Mouse (Mus musculus): ENCODE data around the gene Gfi1b. TPM values are rescaled to one million over a fixed set of nuclear protein-coding genes. Genes with fewer than 3 reads are reported as not detected.

Gfi1b gene
- polyA plus RNA-seq, 1 experiment from 2014 or later = 0.84 TPM

DNA sequence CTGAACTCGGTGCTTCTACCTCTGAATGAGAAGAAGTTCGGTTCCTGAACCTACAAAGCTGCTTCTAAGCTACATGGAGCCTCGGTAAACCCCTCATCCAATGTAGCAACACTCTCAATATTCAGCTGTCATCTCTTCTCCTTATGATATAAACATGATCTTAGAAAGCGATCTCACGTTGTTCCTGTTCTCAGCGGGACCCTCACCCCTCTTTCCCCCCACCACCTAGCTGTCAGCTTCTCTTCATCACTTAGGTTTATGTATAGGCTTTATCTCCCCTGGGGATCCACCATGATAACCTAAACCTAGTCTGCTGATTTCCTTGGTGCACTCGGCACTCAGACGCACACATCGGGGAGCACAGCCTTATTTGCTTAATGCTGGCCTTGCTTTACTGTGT, 38.1 kb downstream of the Gfi1b start, which contains the start of gene Gtf3c5:
TSS of gene Gtf3c5 (minus strand) at position 101 of the 400 bp plus-strand sequence.
- H3K9ac ChIP-seq (ENCODE audit: low read length) = peak within 1 kb of the TSS; percentile 86
- WGBS = 69% methylated on average over 9 of the region's 9 CpGs
- no peaks in the 10 kb centered on the region for H3K27me3 ChIP-seq (ENCODE audit: control insufficient read depth, insufficient read depth, low read length)
- H3K27ac ChIP-seq (ENCODE audit: low read length) = peak within 1 kb of the TSS; percentile 92
- peak within 1 kb of the TSS; percentile 81 for H3K4me2 ChIP-seq (ENCODE audit: low read depth, low read length)
- no peaks in the 10 kb centered on the region for H3K9me3 ChIP-seq (replicated peaks; ENCODE audit: control insufficient read depth, low read length)
- no peak for ATAC-seq (replicated peaks; ENCODE audit: extremely low read depth, insufficient read depth, low FRiP score)
- H3K4me3 ChIP-seq (ENCODE audit: low read length) = peak within 1 kb of the TSS; percentile 87
- peaks cover 5% of the 10 kb centered on the region for H3K36me3 ChIP-seq (ENCODE audit: control insufficient read depth, insufficient read depth)
- peaks cover 7% of the 10 kb centered on the region for H3K4me1 ChIP-seq (ENCODE audit: control insufficient read depth, insufficient read depth, low read length)

DNA sequence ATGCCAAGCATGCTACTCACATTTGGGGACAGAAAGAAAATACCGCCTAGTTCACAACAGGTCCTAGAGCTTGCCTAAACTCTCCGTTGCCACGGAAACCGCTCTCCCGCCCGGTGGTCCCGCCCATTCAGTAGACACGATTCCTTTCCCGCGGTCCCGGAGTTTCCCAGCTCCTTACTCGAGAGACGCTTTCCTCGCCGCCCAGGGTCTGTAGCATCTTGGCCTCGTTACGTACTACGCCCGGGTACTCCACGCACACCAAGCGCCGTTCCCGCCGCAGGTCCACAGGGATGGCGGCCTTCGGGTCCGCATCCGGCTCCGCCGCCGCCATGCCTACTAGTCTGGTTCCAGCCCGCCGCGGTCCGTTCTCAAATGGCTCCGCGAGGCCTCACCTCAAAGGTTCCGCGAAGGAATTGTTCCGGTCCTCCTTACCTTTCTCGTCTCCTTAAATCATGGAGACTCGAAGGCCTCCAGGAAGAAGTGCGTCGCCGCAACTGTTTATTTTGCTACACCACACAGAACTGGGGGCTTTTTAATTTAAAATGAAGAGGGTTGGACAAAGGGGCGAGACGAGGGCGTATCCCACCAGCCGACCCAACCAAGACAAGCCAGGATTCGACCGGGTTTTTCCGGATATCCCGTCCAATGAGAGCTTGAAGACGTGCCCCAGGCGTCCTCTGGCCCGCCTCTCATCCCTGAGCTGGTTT, 39.0 kb downstream of the Gfi1b start:
- under 1% methylated on average over 56 of the region's 56 CpGs for WGBS
- Histone ChIP-seq H3K4me2 (ENCODE audit: low read depth, low read length) (peak overlapping the region; percentile 81), H3K27me3 (ENCODE audit: control insufficient read depth, insufficient read depth, low read length) (no peaks in the 10 kb centered on the region), H3K4me1 (ENCODE audit: control insufficient read depth, insufficient read depth, low read length) (peaks cover 7% of the 10 kb centered on the region), H3K4me3 (ENCODE audit: low read length) (peak overlapping the region; percentile 87), H3K9ac (ENCODE audit: low read length) (peak overlapping the region; percentile 86), H3K9me3 (replicated peaks; ENCODE audit: control insufficient read depth, low read length) (no peaks in the 10 kb centered on the region), H3K27ac (ENCODE audit: low read length) (peak overlapping the region; percentile 92), H3K36me3 (ENCODE audit: control insufficient read depth, insufficient read depth) (peaks cover 5% of the 10 kb centered on the region)
- peak; percentile 94 for ATAC-seq (replicated peaks; ENCODE audit: extremely low read depth, insufficient read depth, low FRiP score)

DNA sequence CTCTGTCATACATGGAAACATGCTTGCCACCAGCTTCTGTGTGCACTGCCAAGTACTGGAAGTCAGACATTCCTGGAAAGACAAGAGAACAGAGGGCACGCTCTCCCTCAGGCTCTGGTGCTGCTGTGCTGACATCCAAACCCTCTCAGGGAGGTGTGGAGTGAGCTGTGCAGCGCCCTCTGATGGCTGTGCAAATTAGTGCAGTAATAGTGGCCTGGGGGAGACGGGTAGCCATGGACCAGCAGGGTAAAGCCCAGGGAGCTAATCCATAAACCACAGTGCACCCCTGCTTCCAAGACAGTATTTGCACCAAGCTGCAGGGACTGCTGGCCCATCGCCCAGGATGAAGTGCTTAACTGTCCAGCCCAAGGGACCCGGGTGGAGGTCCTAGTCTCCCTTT, 43.8 kb downstream of the Gfi1b start:
- H3K4me2 ChIP-seq (ENCODE audit: low read depth, low read length) = no peak overlapping the region
- peaks cover 4% of the 10 kb centered on the region for H3K4me1 ChIP-seq (ENCODE audit: control insufficient read depth, insufficient read depth, low read length)
- WGBS = 58% methylated on average over 5 of the region's 5 CpGs
- H3K27me3 ChIP-seq (ENCODE audit: control insufficient read depth, insufficient read depth, low read length) = no peaks in the 10 kb centered on the region
- no peak overlapping the region for H3K27ac ChIP-seq (ENCODE audit: low read length)
- H3K36me3 ChIP-seq (ENCODE audit: control insufficient read depth, insufficient read depth) = peaks cover 37% of the 10 kb centered on the region
- H3K9ac ChIP-seq (ENCODE audit: low read length) = no peak overlapping the region
- ATAC-seq (replicated peaks; ENCODE audit: extremely low read depth, insufficient read depth, low FRiP score) = no peak
- no peaks in the 10 kb centered on the region for H3K9me3 ChIP-seq (replicated peaks; ENCODE audit: control insufficient read depth, low read length)
- no peak overlapping the region for H3K4me3 ChIP-seq (ENCODE audit: low read length)

DNA sequence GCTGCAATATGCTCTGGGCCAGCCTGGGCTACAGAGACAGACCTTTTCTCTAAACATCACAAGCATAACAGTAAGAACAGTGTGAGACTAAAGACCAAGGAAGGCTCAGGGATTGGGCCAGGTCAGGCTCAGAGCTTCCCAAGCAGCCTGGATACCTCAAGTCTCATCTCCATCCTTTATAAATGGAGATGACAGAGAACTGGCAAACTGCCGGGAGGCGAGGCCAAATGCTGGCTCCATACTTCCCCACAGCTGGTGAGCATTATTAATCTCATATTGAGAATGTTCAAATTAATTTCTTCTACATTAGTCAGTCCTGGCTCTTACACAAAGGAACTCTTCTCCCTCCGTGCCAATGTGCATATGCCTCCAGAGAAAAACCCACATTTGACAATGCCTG, 45.0 kb downstream of the Gfi1b start:
- H3K27me3 ChIP-seq (ENCODE audit: control insufficient read depth, insufficient read depth, low read length) = no peaks in the 10 kb centered on the region
- H3K36me3 ChIP-seq (ENCODE audit: control insufficient read depth, insufficient read depth) = peaks cover 49% of the 10 kb centered on the region
- WGBS = 77% methylated on average over 3 of the region's 3 CpGs
- H3K9me3 ChIP-seq (replicated peaks; ENCODE audit: control insufficient read depth, low read length) = no peaks in the 10 kb centered on the region
- no peak for ATAC-seq (replicated peaks; ENCODE audit: extremely low read depth, insufficient read depth, low FRiP score)
- H3K27ac ChIP-seq (ENCODE audit: low read length) = no peak overlapping the region
- H3K9ac ChIP-seq (ENCODE audit: low read length) = no peak overlapping the region
- H3K4me3 ChIP-seq (ENCODE audit: low read length) = no peak overlapping the region
- H3K4me1 ChIP-seq (ENCODE audit: control insufficient read depth, insufficient read depth, low read length) = peaks cover 2% of the 10 kb centered on the region
- H3K4me2 ChIP-seq (ENCODE audit: low read depth, low read length) = no peak overlapping the region

DNA sequence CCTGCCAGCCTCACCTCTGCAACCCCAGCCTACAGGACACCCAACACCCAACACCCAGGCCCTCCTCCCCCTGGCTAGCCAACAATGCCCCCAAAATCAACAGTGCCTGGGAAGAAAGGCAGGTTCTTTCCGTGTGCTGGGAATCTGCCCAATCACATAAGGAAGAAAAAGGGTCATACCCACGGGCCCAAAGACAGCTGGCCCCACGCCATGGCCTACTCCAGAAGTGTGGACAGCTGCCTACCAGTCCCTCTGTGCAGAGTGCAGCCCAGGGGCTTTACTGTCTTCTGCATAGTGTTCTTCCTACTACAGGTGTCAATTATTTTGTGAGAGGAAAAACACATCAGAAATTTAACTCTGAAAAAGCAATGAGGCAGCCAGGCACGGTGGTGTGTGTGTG, 46.4 kb downstream of the Gfi1b start:
- Histone ChIP-seq H3K9me3 (replicated peaks; ENCODE audit: control insufficient read depth, low read length) (no peaks in the 10 kb centered on the region), H3K27me3 (ENCODE audit: control insufficient read depth, insufficient read depth, low read length) (no peaks in the 10 kb centered on the region), H3K4me3 (ENCODE audit: low read length) (no peak overlapping the region), H3K36me3 (ENCODE audit: control insufficient read depth, insufficient read depth) (peaks cover 57% of the 10 kb centered on the region), H3K4me1 (ENCODE audit: control insufficient read depth, insufficient read depth, low read length) (no peaks in the 10 kb centered on the region), H3K4me2 (ENCODE audit: low read depth, low read length) (no peak overlapping the region), H3K9ac (ENCODE audit: low read length) (no peak overlapping the region), H3K27ac (ENCODE audit: low read length) (no peak overlapping the region)
- 66% methylated on average over 4 of the region's 4 CpGs for WGBS
- no peak for ATAC-seq (replicated peaks; ENCODE audit: extremely low read depth, insufficient read depth, low FRiP score)

DNA sequence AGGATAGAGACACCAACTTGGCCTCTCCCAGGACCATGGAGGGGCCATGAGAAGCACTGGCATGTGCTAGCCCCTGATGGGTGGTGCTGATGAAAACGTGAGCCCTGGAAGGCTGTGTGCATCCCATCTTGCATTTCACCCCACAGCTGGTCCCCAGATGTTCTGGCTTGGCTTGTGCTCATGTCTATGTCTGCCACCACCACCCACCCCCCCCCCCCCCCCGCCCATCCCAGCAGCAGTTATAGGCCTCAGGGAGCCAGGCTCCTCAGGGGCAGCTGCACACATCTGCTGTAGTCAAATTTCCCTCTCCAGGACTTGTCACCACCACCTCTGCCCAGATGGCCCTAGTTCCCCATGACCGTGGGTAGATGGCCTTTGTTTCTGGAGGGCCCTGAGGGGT, 51.9 kb downstream of the Gfi1b start:
- no peaks in the 10 kb centered on the region for H3K27me3 ChIP-seq (ENCODE audit: control insufficient read depth, insufficient read depth, low read length)
- no peak overlapping the region for H3K4me2 ChIP-seq (ENCODE audit: low read depth, low read length)
- H3K9me3 ChIP-seq (replicated peaks; ENCODE audit: control insufficient read depth, low read length) = no peaks in the 10 kb centered on the region
- H3K4me3 ChIP-seq (ENCODE audit: low read length) = no peak overlapping the region
- no peak overlapping the region for H3K27ac ChIP-seq (ENCODE audit: low read length)
- H3K4me1 ChIP-seq (ENCODE audit: control insufficient read depth, insufficient read depth, low read length) = no peaks in the 10 kb centered on the region
- WGBS = 64% methylated on average over 2 of the region's 3 CpGs
- peaks cover 60% of the 10 kb centered on the region for H3K36me3 ChIP-seq (ENCODE audit: control insufficient read depth, insufficient read depth)
- H3K9ac ChIP-seq (ENCODE audit: low read length) = no peak overlapping the region
- no peak for ATAC-seq (replicated peaks; ENCODE audit: extremely low read depth, insufficient read depth, low FRiP score)

DNA sequence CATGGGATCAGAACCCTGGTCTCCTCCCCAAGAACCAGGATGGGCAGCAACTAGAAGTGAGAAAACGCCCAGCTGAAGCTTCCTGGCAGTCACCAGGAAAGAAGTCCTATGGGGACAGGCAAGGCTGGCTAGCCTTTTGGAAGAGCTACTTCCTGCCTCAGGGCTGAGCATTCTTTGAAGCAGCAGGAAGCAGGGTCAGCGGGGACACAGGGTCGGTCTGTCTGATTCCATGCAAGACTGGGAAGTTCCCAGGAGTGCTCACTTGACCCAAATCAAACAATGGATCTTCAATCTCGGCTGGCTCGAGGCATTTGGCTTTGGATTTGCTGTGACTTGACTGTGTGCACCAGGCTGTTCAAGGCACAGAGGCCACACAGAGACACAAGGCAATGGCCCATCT, 55.2 kb downstream of the Gfi1b start:
- Histone ChIP-seq H3K36me3 (ENCODE audit: control insufficient read depth, insufficient read depth) (peaks cover 34% of the 10 kb centered on the region), H3K4me1 (ENCODE audit: control insufficient read depth, insufficient read depth, low read length) (no peaks in the 10 kb centered on the region), H3K27ac (ENCODE audit: low read length) (no peak overlapping the region), H3K4me2 (ENCODE audit: low read depth, low read length) (no peak overlapping the region), H3K4me3 (ENCODE audit: low read length) (no peak overlapping the region), H3K27me3 (ENCODE audit: control insufficient read depth, insufficient read depth, low read length) (no peaks in the 10 kb centered on the region), H3K9ac (ENCODE audit: low read length) (no peak overlapping the region), H3K9me3 (replicated peaks; ENCODE audit: control insufficient read depth, low read length) (no peaks in the 10 kb centered on the region)
- peak; percentile 37; the same call in 1 of the 2 replicates for ATAC-seq (replicated peaks; ENCODE audit: extremely low read depth, insufficient read depth, low FRiP score)
- 68% methylated on average over 5 of the region's 5 CpGs for WGBS

DNA sequence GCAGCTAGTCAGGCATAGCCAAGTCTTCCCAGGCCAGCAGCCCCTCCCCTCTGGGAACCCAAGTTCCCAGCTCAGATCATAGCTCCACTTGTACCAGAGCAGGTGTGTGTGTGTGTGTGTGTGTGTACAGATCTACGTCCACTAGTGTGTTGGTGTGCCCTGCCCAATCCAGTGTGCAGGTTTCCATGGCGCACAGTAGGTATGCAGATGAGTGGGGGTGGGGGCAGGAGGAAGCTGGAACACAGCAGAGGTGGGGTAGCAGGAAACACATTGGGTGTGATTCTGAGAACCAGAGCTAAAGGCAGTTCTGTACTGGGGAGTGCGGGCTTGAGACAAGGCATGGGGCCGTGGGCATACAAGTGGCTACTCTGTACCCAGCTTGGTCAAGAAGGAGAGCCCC, 57.4 kb downstream of the Gfi1b start:
- no peak overlapping the region for H3K9ac ChIP-seq (ENCODE audit: low read length)
- H3K27me3 ChIP-seq (ENCODE audit: control insufficient read depth, insufficient read depth, low read length) = no peaks in the 10 kb centered on the region
- H3K4me1 ChIP-seq (ENCODE audit: control insufficient read depth, insufficient read depth, low read length) = no peaks in the 10 kb centered on the region
- ATAC-seq (replicated peaks; ENCODE audit: extremely low read depth, insufficient read depth, low FRiP score) = no peak
- H3K36me3 ChIP-seq (ENCODE audit: control insufficient read depth, insufficient read depth) = peaks cover 27% of the 10 kb centered on the region
- no peak overlapping the region for H3K27ac ChIP-seq (ENCODE audit: low read length)
- H3K4me2 ChIP-seq (ENCODE audit: low read depth, low read length) = no peak overlapping the region
- H3K9me3 ChIP-seq (replicated peaks; ENCODE audit: control insufficient read depth, low read length) = no peaks in the 10 kb centered on the region
- no peak overlapping the region for H3K4me3 ChIP-seq (ENCODE audit: low read length)
- WGBS = 88% methylated on average over 4 of the region's 4 CpGs

DNA sequence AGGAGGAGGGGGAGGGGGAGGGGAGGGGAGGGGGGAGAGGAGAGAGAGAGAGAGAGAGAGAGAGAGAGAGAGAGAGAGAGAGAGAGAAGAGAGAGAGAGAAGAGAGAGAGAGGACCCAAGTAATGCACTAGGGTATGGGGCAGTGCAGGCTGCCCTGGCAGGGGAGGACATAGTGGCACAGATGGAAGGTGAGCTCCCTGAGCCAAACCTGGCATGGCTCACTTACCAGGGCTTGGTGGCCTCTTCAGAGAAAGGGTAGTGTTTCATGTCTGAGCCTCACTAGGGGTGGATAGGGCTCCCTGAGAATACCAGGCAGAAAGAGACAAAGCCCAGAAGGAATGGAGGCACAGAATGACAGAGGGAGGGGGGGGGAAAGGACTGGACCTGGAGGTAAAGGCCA, 58.0 kb downstream of the Gfi1b start:
- H3K36me3 ChIP-seq (ENCODE audit: control insufficient read depth, insufficient read depth) = peaks cover 24% of the 10 kb centered on the region
- H3K4me2 ChIP-seq (ENCODE audit: low read depth, low read length) = no peak overlapping the region
- H3K9me3 ChIP-seq (replicated peaks; ENCODE audit: control insufficient read depth, low read length) = no peaks in the 10 kb centered on the region

More for the DNA sequence above, 58.0 kb downstream of the Gfi1b start:
- Histone ChIP-seq H3K9ac (ENCODE audit: low read length) (no peak overlapping the region), H3K27me3 (ENCODE audit: control insufficient read depth, insufficient read depth, low read length) (no peaks in the 10 kb centered on the region), H3K4me1 (ENCODE audit: control insufficient read depth, insufficient read depth, low read length) (no peaks in the 10 kb centered on the region), H3K27ac (ENCODE audit: low read length) (no peak overlapping the region), H3K4me3 (ENCODE audit: low read length) (no peak overlapping the region)
- no peak for ATAC-seq (replicated peaks; ENCODE audit: extremely low read depth, insufficient read depth, low FRiP score)
